Mouse (Mus musculus): ENCODE results near the gene Tmem95. TPM values are rescaled to one million over a fixed set of nuclear protein-coding genes. Genes with fewer than 3 reads are reported as not detected.
A peak's percentile ranks its signal among the peaks of the same experiment; 100 is the strongest.

The Tmem95 gene
- polyA plus RNA-seq, 1 experiment from 2014 or later, result not detected

DNA sequence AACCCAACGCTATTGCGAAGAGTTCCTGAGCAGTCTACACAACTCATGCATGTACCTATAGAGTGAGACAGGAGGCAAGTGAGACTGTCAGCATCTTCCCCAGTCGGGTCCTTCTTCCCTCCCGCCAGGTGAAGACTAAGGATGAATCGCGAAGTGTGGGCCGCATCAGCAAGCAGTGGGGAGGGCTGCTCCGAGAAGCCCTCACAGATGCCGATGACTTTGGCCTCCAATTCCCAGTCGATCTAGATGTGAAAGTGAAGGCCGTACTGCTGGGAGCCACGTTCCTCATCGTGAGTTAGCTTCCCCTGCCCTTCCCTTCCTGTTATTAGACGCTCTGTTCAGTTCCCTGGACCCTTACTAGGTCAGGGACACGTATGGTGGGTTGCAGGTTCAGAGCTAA lies 27.9 kb downstream of the Tmem95 start:
- Histone ChIP-seq H3K4me2 (replicated peaks) (no peak overlapping the region), H3K9ac (replicated peaks) (no peak overlapping the region), H3K9me3 (no peaks in the 10 kb centered on the region), H3K4me1 (peaks cover 31% of the 10 kb centered on the region), H3K4me3 (no peak overlapping the region), H3K27ac (replicated peaks) (no peak overlapping the region), H3K36me3 (peaks cover 35% of the 10 kb centered on the region), H3K27me3 (no peaks in the 10 kb centered on the region)
- no peak for ATAC-seq (replicated peaks)
- WGBS, result 94% methylated on average over 15 of the region's 15 CpGs

DNA sequence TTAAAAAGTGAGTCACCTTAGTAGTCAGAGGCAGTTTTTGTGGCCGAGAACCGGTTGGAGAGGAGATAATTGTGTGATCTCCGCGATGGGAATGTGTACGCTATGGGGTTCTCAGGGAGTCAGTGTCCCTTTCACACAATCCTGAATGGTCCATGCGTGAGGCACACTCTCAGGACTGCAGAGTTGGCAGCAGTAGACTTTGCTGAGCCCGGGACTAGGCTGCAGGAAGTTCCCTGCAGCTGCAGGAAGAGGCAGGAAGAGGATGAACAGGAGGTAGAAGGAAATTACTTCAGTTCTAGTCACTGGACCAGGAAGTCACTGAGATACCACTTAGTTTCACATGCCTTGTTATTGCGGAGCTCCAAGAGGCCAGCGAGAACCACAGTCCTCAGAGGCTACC lies 28.7 kb downstream of the Tmem95 start:
- Histone ChIP-seq H3K9me3 (no peaks in the 10 kb centered on the region), H3K4me3 (no peak overlapping the region), H3K27ac (replicated peaks) (no peak overlapping the region), H3K27me3 (no peaks in the 10 kb centered on the region), H3K4me2 (replicated peaks) (no peak overlapping the region), H3K4me1 (peaks cover 31% of the 10 kb centered on the region), H3K36me3 (peaks cover 35% of the 10 kb centered on the region), H3K9ac (replicated peaks) (no peak overlapping the region)
- 92% methylated on average over 9 of the region's 9 CpGs for WGBS
- no peak for ATAC-seq (replicated peaks)

DNA sequence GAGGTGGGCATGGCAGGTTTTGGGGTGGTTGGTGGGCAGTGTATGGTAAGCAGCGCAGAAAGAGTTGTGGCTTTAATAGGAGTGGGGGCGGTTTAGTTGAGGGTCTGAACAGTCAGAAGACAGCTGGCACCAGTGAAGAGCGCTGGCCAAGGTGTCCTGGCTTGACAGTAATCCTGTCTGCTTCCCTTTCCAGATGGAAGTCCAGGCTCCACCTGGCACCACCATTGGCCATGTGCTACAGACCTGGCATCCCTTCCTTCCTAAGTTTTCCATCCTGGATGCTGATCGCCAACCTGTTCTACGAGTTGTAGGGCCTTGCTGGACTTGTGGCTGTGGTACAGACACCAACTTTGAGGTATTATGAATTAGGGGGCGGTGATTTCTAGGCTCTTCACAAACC lies 29.8 kb downstream of the Tmem95 start:
- Histone ChIP-seq H3K4me3 (peak overlapping the region; percentile 58), H3K27ac (replicated peaks) (no peak overlapping the region), H3K9me3 (no peaks in the 10 kb centered on the region), H3K4me1 (peaks cover 31% of the 10 kb centered on the region), H3K4me2 (replicated peaks) (peak overlapping the region; percentile 86), H3K27me3 (no peaks in the 10 kb centered on the region), H3K36me3 (peaks cover 35% of the 10 kb centered on the region), H3K9ac (replicated peaks) (no peak overlapping the region; the same call in 1 of the 2 replicates)
- ATAC-seq (replicated peaks), result no peak
- 97% methylated on average over 6 of the region's 6 CpGs for WGBS

DNA sequence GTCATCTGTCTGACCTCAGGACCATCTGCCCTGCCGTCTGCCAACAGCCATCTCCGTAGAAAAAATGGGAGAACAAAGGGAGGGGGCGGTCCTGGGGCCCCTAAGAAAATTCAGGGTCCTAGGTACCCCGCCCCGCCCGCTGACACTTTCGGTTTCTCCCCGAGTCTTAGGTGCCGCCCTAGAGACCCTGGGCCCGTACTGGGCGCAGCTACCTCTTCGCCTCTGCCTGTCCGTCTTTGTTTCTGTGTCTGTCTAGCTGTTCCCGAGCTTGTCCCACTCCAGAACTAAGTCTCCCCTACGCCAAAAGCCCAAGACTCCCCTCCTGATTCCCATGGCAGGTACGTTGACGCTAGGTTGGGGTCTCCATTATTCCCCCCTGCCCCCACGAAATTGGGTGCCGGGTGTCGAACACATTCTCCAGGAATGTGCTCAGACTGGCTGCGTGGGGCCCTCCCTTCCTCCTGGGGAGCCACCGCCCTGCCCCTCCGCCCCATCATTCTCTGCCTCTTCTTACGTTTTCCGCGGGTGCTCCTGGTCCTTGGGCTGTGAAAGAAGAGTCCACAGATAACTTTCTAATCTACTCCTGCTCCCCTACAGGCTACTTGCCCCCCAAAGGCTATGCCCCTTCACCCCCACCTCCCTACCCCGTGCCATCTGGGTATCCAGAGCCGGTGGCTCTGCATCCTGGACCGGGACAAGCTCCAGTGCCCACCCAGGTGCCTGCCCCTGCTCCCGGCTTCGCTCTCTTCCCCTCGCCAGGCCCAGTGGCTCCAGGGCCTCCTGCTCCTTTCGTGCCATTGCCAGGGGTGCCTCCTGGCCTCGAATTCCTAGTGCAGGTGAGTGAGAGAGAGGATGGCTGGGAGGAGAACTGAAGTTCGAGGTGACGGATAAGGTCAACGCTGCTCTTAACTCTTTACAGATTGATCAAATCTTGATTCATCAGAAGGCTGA lies 30.8 kb downstream of the Tmem95 start:
- peak; percentile 41 for ATAC-seq (replicated peaks)
- WGBS, result 13% methylated on average over 37 of the region's 37 CpGs
- H3K27ac ChIP-seq (replicated peaks), result peak overlapping the region; percentile 97
- H3K4me3 ChIP-seq, result peak overlapping the region; percentile 58
- H3K36me3 ChIP-seq, result peaks cover 35% of the 10 kb centered on the region
- peaks cover 31% of the 10 kb centered on the region for H3K4me1 ChIP-seq
- H3K27me3 ChIP-seq, result no peaks in the 10 kb centered on the region
- peak overlapping the region; percentile 66 for H3K9ac ChIP-seq (replicated peaks)
- no peaks in the 10 kb centered on the region for H3K9me3 ChIP-seq
- peak overlapping the region; percentile 86 for H3K4me2 ChIP-seq (replicated peaks)

DNA sequence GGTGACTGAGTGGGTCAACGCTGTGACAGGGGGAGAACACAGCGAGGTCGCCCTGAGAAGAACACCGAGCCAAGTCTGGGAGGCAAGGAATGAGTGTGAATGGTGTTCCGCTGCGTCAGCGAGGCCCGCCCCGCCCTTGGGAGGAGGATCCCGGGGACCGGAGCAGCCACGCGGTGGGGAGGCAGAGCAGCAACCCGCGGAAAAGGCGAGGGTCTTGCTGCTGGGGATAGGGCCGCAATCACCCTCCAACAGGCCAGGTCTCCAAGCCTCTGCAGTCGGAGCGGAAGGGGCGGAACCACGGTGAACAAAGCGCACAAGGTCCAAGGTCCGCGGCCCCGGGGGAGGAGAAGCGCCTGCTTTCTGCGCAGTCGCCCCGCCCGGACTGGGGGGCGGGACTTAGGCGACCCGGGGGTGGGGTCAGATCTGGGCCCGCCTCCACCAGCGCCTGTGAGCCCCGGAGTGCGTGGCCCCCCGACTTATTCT lies 31.6 kb downstream of the Tmem95 start, which contains the start of gene Plscr3:
Plscr3 (plus strand) TSS at position 179 of the 483 bp plus-strand sequence.
- Histone ChIP-seq H3K36me3 (peaks cover 29% of the 10 kb centered on the region), H3K4me1 (peaks cover 31% of the 10 kb centered on the region), H3K4me3 (peak within 1 kb of the TSS; percentile 58), H3K4me2 (replicated peaks) (peak within 1 kb of the TSS; percentile 86), H3K9me3 (no peaks in the 10 kb centered on the region), H3K27ac (replicated peaks) (peak within 1 kb of the TSS; percentile 97), H3K27me3 (no peaks in the 10 kb centered on the region), H3K9ac (replicated peaks) (peak within 1 kb of the TSS; percentile 66)
- under 1% methylated on average over 33 of the region's 38 CpGs for WGBS
- ATAC-seq (replicated peaks), result peak; percentile 90

DNA sequence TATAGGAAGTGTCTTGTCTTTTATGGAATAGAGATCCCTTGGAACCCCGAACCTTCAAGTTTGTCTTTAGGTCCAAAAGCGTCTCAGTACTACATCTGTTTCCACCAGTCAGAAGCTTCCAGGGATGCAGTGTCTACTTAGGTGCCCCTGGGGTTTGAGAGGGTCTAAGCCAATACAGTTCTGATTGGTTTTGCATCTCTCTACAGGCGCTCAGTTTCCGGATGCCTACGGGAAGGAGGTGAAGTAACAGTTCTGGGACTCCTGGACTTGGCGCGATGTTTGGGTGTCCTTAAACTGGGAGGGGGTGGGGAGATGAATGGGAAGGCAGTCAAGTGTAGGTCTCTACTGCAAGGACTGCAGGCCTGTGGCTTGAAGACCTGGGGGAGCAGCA lies 39.1 kb downstream of the Tmem95 start:
- ATAC-seq (replicated peaks), result peak; percentile 20

DNA sequence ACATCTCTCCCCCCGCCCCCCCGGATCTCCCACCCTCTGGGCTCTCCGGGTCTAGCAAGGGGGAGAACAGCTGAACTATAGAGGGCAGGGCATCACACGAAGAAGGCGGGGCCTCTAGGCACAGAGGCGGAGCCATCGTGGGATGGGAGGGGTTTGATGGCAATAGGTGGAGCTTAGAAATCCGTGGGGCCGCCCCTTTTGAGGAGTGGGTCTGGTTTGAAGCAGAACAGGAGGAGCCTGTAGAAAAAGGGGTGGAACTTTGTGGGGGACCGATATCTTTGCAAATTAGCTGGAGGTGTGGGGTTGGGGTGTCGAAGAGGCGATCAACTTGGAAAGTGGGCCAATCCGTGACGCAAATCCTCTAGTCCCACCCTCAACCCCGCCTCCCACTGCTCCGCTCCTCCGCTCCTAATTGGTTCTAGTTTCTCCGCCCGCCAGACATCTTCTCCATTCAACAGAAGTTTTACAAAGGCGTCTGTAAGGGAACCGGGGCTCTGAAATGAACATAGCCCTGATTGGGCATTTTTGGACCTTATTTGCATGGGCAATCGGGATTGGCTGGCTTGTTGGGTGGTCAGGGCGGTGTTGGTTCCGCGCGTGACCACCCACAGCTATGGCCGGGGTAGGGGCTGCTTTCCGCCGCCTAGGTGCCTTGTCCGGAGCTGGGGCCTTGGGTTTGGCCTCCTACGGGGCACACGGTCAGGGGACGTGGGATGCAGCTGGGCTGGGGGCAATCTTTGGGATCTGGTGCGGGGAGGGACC lies 39.7 kb downstream of the Tmem95 start, which contains the start of gene Tmem256:
Tmem256 (plus strand) TSS at position 563 of the 762 bp plus-strand sequence.
- H3K9ac ChIP-seq (replicated peaks), result peak within 1 kb of the TSS; percentile 94
- ATAC-seq (replicated peaks), result peak; percentile 88
- peak within 1 kb of the TSS; percentile 96 for H3K4me2 ChIP-seq (replicated peaks)
- peaks cover 45% of the 10 kb centered on the region for H3K4me1 ChIP-seq
- no peaks in the 10 kb centered on the region for H3K9me3 ChIP-seq
- peak within 1 kb of the TSS; percentile 98 for H3K27ac ChIP-seq (replicated peaks)
- WGBS, result under 1% methylated on average over 34 of the region's 34 CpGs
- peaks cover 4% of the 10 kb centered on the region for H3K36me3 ChIP-seq
- H3K4me3 ChIP-seq, result peak within 1 kb of the TSS; percentile 95
- H3K27me3 ChIP-seq, result no peaks in the 10 kb centered on the region

More for the DNA sequence above, 39.1 kb downstream of the Tmem95 start:
- H3K36me3 ChIP-seq, result no peaks in the 10 kb centered on the region
- under 1% methylated on average over 7 of the region's 7 CpGs for WGBS
- peak overlapping the region; percentile 95 for H3K4me3 ChIP-seq
- H3K27me3 ChIP-seq, result no peaks in the 10 kb centered on the region
- H3K27ac ChIP-seq (replicated peaks), result peak overlapping the region; percentile 98
- H3K4me1 ChIP-seq, result peaks cover 39% of the 10 kb centered on the region
- H3K9ac ChIP-seq (replicated peaks), result peak overlapping the region; percentile 59
- H3K9me3 ChIP-seq, result no peaks in the 10 kb centered on the region
- peak overlapping the region; percentile 96 for H3K4me2 ChIP-seq (replicated peaks)

DNA sequence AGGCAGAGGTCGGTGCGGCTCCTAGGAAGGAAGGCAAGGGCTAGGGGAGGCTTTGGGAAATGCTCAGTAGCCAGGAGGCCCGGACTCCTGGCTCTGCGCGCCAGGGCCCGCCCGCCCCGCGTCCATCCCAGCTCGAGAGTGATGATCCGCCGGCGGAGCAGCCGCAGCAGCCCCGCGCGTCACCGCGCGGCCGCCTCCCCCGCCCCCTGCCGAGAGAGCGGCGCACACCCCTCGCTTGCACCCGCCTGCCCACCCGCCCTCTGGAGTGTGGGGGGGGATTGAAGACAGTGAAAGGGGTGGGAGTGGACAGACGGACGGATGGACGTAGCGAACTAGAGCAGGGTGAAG lies 40.2 kb downstream of the Tmem95 start, which contains the start of gene Nlgn2:
Nlgn2 (minus strand) TSS at position 181 of the 348 bp plus-strand sequence.
- ATAC-seq (replicated peaks), result peak; percentile 65
- H3K27ac ChIP-seq (replicated peaks), result peak within 1 kb of the TSS; percentile 98
- under 1% methylated on average over 32 of the region's 32 CpGs for WGBS

DNA sequence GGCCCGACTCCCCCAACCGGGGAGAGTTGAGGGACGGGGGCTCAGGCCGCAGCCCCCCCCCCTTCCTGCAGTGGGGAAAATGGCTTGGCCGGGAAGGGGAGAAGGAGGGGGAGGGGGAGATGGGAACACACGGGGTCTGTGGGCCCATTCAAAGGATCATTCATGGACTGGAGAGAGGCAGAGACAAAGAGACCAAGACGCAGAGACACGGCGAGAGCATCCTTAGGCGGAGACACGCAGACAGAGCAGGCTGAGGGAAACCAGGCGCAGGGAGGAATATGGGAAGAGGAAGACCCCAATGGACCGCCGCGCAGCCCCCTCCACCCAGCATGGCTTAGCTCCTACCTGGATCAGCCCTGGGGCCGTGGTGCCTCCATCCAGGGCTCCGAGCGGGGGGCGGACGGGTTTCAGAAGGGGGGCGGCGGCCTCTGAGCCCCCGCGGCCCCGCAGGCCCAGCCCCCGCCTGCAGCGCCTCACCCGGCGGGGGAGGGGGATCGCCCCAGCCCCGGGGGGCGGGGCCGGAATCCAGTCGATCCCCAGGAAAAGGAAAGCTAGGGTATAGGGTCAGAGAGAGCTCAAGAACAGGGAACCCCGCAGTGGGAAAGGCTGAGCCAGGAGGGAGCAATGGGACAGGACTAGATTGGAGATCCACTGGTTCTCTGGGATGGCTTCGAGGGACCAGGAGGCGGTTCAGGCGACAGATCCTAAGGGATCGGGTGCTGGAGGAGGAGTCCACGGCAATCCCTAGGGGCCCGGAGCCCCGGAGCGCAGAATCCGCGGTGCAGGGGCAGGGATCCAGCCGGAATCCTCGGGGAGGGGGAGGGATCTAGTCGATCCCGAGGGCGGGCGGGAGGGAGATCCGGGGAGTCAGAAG lies 40.9 kb downstream of the Tmem95 start:
- H3K36me3 ChIP-seq, result peaks cover 16% of the 10 kb centered on the region
- peak overlapping the region; percentile 94 for H3K9ac ChIP-seq (replicated peaks)
- H3K9me3 ChIP-seq, result no peaks in the 10 kb centered on the region
- H3K4me2 ChIP-seq (replicated peaks), result peak overlapping the region; percentile 96
- peaks cover 52% of the 10 kb centered on the region for H3K4me1 ChIP-seq
- ATAC-seq (replicated peaks), result peak; percentile 12
- H3K27ac ChIP-seq (replicated peaks), result peak overlapping the region; percentile 98
- peak overlapping the region; percentile 95 for H3K4me3 ChIP-seq
- WGBS, result under 1% methylated on average over 51 of the region's 52 CpGs
- H3K27me3 ChIP-seq, result no peaks in the 10 kb centered on the region

More for the DNA sequence above, 40.2 kb downstream of the Tmem95 start, which contains the start of gene Nlgn2:
- Histone ChIP-seq H3K27me3 (no peaks in the 10 kb centered on the region), H3K4me1 (peaks cover 50% of the 10 kb centered on the region), H3K9me3 (no peaks in the 10 kb centered on the region), H3K4me2 (replicated peaks) (peak within 1 kb of the TSS; percentile 96), H3K9ac (replicated peaks) (peak within 1 kb of the TSS; percentile 94), H3K36me3 (peaks cover 10% of the 10 kb centered on the region), H3K4me3 (peak within 1 kb of the TSS; percentile 95)

DNA sequence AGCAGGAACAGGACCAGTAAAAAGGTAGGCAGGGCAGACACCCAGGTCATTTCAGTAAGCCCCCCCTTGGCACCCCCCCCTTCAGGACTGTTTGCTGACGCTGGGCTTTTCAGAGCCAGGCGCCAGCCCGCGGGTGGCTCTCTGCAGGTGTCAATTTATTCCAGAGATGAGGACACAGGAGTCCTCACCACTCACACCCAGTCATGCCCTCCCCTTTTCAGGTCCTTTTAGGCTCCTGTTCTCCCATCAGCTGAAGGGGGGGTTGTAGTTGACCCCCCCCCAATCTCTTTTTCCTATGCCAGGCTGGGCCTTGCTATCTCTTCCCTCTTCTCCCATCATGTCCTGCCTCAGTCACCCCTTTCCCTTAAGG lies 41.9 kb downstream of the Tmem95 start:
- peak overlapping the region; percentile 96 for H3K4me2 ChIP-seq (replicated peaks)
- H3K4me1 ChIP-seq, result peaks cover 52% of the 10 kb centered on the region
- H3K36me3 ChIP-seq, result peaks cover 19% of the 10 kb centered on the region
- peak overlapping the region; percentile 94 for H3K9ac ChIP-seq (replicated peaks)
- H3K4me3 ChIP-seq, result peak overlapping the region; percentile 95
- no peaks in the 10 kb centered on the region for H3K9me3 ChIP-seq
- H3K27ac ChIP-seq (replicated peaks), result peak overlapping the region; percentile 98
- H3K27me3 ChIP-seq, result no peaks in the 10 kb centered on the region
- 3% methylated on average over 4 of the region's 4 CpGs for WGBS
- ATAC-seq (replicated peaks), result no peak

DNA sequence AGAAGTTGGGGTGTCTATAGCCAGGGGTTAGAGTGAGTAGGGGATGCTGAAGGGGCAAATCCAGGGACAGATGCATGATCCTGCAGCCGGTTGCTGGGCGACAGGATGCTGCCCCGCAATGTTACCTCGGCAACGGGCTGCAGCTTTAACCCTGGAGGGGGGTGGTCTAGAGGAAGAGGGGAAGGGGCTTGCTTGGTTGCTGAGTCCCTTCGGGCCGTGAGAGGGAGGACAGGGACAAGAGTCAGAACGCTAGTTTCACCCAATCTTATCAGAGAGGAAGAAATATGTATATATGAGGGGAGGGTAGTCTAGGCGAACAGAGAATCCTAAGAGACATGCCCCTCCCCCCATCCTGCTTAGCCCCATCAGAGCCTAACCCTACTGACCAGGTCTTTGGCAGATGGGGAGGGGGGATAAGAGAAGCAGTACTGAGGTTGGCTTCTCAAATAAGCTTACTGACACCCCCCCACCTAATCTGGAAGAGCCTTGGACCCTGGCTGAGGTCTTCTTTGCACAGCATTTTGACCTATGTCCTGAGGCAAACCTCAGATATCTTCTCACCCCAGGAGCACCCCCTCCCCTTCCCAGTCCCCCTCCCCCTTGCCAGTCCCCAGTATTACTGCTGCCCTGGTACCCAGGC lies 42.4 kb downstream of the Tmem95 start:
- 2% methylated on average over 9 of the region's 9 CpGs for WGBS
- Histone ChIP-seq H3K9me3 (no peaks in the 10 kb centered on the region), H3K27me3 (no peaks in the 10 kb centered on the region), H3K9ac (replicated peaks) (peak overlapping the region; percentile 94), H3K36me3 (peaks cover 19% of the 10 kb centered on the region), H3K4me1 (peaks cover 52% of the 10 kb centered on the region), H3K4me3 (peak overlapping the region; percentile 95), H3K27ac (replicated peaks) (peak overlapping the region; percentile 58), H3K4me2 (replicated peaks) (peak overlapping the region; percentile 96)
- no peak for ATAC-seq (replicated peaks)

Measured in forebrain, embryonic 15.5 days (tissue).